Mouse (Mus musculus): ENCODE measurements around the gene Basp1. TPM values are rescaled to one million over a fixed set of nuclear protein-coding genes. Genes with fewer than 3 reads are reported as not detected.

Basp1 gene
- polyA plus RNA-seq, 1 experiment from 2014 or later = 6.2 TPM

DNA sequence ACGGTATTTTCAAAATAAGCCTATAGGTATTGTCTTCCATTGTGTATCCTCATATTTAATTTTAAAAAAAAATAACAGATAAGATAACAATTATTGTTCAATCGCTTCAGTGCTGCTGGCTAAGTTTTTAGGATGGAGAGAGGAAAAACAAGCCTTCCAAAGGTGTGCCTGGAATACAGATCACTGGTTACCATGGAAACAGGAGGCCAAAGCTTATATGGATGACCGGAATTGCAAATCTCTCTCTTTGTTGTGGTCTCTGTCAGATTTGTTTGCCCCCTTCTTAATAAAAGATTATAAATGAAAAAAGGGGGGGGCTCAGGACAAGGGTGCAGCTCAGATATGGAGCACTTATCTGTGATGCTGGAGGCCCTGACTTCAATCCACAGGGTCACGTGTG is 2.4 kb upstream of the Basp1 start:
- no peak overlapping the region for H3K27ac ChIP-seq (replicated peaks)
- no peak overlapping the region for H3K9ac ChIP-seq
- H3K4me3 ChIP-seq = no peak overlapping the region
- H3K36me3 ChIP-seq = no peaks in the 10 kb centered on the region
- H3K9me3 ChIP-seq = no peaks in the 10 kb centered on the region
- WGBS = 58% methylated on average over 4 of the region's 4 CpGs
- H3K4me1 ChIP-seq = peaks cover 8% of the 10 kb centered on the region
- no peak for ATAC-seq (ENCODE audit: extremely low read depth, insufficient number of reproducible peaks, low FRiP score, low TSS enrichment)
- no peak overlapping the region for H3K4me2 ChIP-seq
- peaks cover 8% of the 10 kb centered on the region; the same call in 1 of the 2 replicates for H3K27me3 ChIP-seq (replicated peaks)

DNA sequence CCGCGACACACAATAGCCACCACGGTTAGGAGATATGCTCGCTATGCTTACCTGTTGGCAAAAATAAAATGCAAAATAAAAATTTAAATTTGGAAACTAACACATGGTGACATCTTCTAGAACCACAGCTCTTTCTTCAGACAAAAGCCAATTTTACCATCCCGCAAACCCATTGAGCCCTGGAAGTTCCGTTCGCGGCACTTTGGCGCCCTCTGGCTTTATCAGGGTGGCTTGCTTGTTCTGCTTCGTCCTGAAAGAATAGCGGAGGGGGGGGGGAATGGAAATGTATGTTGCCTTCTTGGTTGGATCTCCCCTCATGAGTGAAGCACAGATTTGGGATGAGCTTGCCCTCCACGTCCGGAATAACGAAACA is 1.2 kb upstream of the Basp1 start:
- Histone ChIP-seq H3K27me3 (replicated peaks) (peaks cover 8% of the 10 kb centered on the region; the same call in 1 of the 2 replicates), H3K4me3 (peak overlapping the region; percentile 66), H3K9me3 (no peaks in the 10 kb centered on the region), H3K4me2 (peak overlapping the region; percentile 89), H3K9ac (peak overlapping the region; percentile 81; the same call in 1 of the 2 replicates), H3K36me3 (no peaks in the 10 kb centered on the region), H3K4me1 (peaks cover 8% of the 10 kb centered on the region), H3K27ac (replicated peaks) (no peak overlapping the region)
- no peak for ATAC-seq (ENCODE audit: extremely low read depth, insufficient number of reproducible peaks, low FRiP score, low TSS enrichment)
- 0% methylated on average over 14 of the region's 14 CpGs for WGBS

DNA sequence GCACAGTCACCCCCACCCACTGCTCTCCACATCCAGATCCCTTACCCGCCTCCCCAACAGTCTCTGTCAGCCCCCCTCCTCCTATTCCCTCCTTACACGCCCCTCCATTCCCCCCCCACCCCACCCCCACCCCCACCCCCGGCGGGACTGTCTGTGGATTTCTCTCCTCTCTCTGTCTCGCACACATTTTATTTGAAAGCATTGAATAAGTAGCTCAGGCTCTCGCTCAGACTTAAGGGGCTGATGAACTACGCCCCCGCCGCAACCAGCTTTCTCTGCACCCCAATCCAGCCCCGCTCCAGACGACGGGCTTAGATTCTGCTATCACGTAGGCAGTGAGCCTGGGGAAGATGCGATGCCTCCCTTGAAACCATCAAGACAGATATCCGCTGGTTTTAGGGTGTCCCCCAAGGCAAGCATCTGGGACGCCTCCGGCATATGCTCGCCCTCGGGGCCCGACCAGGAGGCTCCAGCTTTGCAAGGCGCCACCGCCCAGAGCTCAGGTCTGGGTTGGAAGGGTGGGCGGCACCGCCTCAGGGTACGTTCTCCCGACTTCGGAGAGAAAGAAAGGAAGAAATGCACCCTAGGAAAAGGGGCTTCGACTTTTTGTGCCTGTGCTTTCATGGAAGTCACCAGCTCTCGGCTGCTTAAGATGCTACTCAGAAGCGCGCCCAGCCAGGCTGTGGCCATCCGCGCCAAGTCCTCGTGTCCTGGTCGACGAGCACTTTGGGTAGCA is 615 bp upstream of the Basp1 start:
- Histone ChIP-seq H3K4me2 (peak overlapping the region; percentile 89), H3K4me1 (peaks cover 8% of the 10 kb centered on the region), H3K4me3 (peak overlapping the region; percentile 66), H3K27me3 (replicated peaks) (peaks cover 8% of the 10 kb centered on the region; the same call in 1 of the 2 replicates), H3K36me3 (no peaks in the 10 kb centered on the region), H3K9me3 (no peaks in the 10 kb centered on the region), H3K27ac (replicated peaks) (0 out of 2 replicates have a peak overlapping the region, but pooled peaks have one; percentile 73), H3K9ac (peak overlapping the region; percentile 81)
- 2% methylated on average over 36 of the region's 36 CpGs for WGBS
- ATAC-seq (ENCODE audit: extremely low read depth, insufficient number of reproducible peaks, low FRiP score, low TSS enrichment) = no peak

DNA sequence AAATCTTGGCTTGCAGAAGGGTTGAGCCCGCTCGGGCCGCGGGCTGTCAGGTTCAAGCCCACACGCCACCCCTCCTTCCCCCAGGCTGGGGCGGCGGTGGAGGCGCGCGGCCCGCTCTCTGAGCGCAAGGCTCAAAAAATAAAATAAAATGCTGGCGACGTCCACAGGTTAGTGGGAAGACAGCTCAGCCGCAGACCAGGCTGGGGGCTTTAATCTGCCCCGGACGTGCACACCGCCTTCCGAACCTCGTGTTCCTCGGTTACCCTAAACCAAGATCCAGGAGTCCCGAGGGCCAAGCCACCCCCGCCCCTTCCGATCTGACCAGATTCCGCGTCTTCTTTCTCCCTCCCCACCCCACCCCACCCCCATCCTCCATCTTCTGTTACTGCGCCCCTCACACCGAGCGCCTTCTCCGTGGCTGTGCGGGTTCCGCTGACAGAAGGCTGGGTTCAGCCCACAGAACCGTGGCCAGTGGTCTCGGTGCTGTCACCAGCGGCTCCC is 753 bp downstream of the Basp1 start:
- Histone ChIP-seq H3K27me3 (replicated peaks) (0 out of 2 replicates have a peak, but pooled peaks cover 4% of the 10 kb centered on the region), H3K9me3 (no peaks in the 10 kb centered on the region), H3K4me2 (peak overlapping the region; percentile 89), H3K36me3 (no peaks in the 10 kb centered on the region), H3K4me1 (peaks cover 8% of the 10 kb centered on the region), H3K9ac (peak overlapping the region; percentile 81), H3K27ac (replicated peaks) (peak overlapping the region; percentile 73), H3K4me3 (peak overlapping the region; percentile 66)
- ATAC-seq (ENCODE audit: extremely low read depth, insufficient number of reproducible peaks, low FRiP score, low TSS enrichment) = no peak
- WGBS = under 1% methylated on average over 33 of the region's 35 CpGs

DNA sequence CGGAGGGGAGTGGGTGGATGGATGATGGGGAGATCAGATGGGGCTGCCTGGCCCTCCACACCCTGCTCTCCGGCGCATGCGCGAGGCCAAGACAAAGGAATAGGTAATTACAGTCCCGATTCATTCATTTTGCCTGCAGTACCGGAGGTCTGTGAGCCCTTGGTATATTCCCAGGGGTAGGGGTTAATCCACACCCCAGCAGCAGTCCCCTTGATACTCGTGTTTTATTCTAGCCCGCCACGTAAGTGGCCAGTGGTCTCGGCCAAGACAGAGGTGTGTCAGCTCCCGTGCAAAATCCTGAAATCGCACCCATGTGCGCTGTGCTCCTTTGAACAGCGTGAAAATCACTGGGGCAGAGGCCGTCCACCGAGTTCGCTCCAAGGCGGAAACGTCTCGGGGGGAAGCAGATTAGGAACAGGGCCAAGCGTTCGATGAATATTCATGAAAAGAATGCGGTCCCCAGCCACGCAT is 1.4 kb downstream of the Basp1 start:
- Histone ChIP-seq H3K4me1 (peaks cover 8% of the 10 kb centered on the region), H3K9ac (peak overlapping the region; percentile 81), H3K27me3 (replicated peaks) (0 out of 2 replicates have a peak, but pooled peaks cover 4% of the 10 kb centered on the region), H3K4me3 (peak overlapping the region; percentile 66), H3K27ac (replicated peaks) (peak overlapping the region; percentile 73), H3K36me3 (no peaks in the 10 kb centered on the region), H3K9me3 (no peaks in the 10 kb centered on the region), H3K4me2 (peak overlapping the region; percentile 89)
- 0% methylated on average over 25 of the region's 25 CpGs for WGBS
- no peak for ATAC-seq (ENCODE audit: extremely low read depth, insufficient number of reproducible peaks, low FRiP score, low TSS enrichment)

DNA sequence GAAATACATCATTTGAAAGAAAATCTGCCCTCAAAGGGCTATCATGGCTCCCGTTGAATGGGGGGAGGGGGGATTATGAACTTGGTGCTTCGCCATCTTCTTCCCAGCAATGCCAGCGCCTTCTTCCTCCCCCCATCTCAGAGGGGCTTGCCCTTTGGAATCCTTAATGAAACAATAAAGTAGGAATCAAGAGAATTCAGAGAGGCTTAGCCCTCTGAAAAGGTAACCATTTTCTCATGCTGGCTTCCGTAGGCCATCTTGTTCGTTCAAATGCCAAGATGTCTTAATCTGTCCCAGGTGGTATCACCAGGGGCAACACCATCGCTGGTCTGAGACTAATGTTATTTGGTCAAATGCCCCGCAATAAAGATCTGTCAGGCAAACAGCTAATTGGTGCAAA is 2.1 kb downstream of the Basp1 start:
- Histone ChIP-seq H3K27ac (replicated peaks) (no peak overlapping the region), H3K4me2 (peak overlapping the region; percentile 89), H3K36me3 (no peaks in the 10 kb centered on the region), H3K9me3 (no peaks in the 10 kb centered on the region), H3K4me3 (peak overlapping the region; percentile 66), H3K9ac (peak overlapping the region; percentile 81; the same call in 1 of the 2 replicates), H3K27me3 (replicated peaks) (0 out of 2 replicates have a peak, but pooled peaks cover 4% of the 10 kb centered on the region), H3K4me1 (peaks cover 8% of the 10 kb centered on the region)
- ATAC-seq (ENCODE audit: extremely low read depth, insufficient number of reproducible peaks, low FRiP score, low TSS enrichment) = no peak
- WGBS = 70% methylated on average over 7 of the region's 7 CpGs

DNA sequence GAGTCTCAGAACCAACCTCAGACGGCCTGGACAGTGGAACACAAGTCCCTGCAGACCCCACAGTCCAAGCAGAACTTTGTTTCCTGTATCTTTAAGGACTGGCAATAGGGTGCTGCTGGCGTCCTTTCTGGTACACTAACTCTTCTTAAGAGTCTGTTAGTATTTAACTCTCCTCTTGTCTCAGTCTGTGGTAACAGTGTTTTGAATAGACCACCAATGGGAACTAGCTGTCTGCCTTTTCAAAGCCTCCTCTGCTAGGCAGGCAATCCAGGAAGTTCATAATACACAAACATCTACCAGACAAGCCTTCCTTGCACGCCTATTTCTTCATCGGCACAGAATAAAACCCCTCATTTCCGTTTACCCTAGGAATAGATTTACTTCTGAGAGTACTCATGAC is 7.6 kb downstream of the Basp1 start:
- no peak overlapping the region for H3K4me2 ChIP-seq
- no peak overlapping the region for H3K27ac ChIP-seq (replicated peaks)
- ATAC-seq (ENCODE audit: extremely low read depth, insufficient number of reproducible peaks, low FRiP score, low TSS enrichment) = no peak

DNA sequence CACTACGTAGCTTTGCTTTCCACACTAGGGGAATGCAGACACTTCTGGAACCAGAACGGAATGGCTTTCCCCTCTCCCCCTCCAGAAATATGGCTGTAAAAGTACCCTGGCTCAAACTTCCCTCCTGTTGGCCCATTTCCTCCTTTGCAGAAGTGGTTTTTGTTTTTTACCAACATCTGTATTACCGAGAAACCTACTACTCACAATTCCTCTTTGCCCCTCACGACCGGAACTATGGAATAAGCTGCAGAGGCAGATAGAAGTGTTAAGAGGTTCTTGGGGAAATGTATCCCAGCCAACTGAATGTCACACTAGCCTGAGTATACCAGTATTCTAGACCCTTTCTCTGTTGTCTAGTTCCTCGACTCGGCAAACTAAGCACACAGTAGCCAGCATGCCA is 9.7 kb downstream of the Basp1 start:
- ATAC-seq (ENCODE audit: extremely low read depth, insufficient number of reproducible peaks, low FRiP score, low TSS enrichment) = no peak
- H3K9me3 ChIP-seq = no peaks in the 10 kb centered on the region
- H3K9ac ChIP-seq = no peak overlapping the region
- H3K27ac ChIP-seq (replicated peaks) = no peak overlapping the region
- H3K4me3 ChIP-seq = no peak overlapping the region
- H3K27me3 ChIP-seq (replicated peaks) = no peaks in the 10 kb centered on the region
- no peaks in the 10 kb centered on the region for H3K4me1 ChIP-seq
- no peaks in the 10 kb centered on the region; the same call in 1 of the 2 replicates for H3K36me3 ChIP-seq
- WGBS = 86% methylated on average over 7 of the region's 7 CpGs
- H3K4me2 ChIP-seq = no peak overlapping the region

More for the DNA sequence above, 7.6 kb downstream of the Basp1 start:
- H3K27me3 ChIP-seq (replicated peaks) = no peaks in the 10 kb centered on the region
- no peaks in the 10 kb centered on the region for H3K9me3 ChIP-seq
- H3K9ac ChIP-seq = no peak overlapping the region
- no peaks in the 10 kb centered on the region for H3K36me3 ChIP-seq
- 76% methylated on average over 5 of the region's 5 CpGs for WGBS
- no peaks in the 10 kb centered on the region for H3K4me1 ChIP-seq
- H3K4me3 ChIP-seq = no peak overlapping the region

DNA sequence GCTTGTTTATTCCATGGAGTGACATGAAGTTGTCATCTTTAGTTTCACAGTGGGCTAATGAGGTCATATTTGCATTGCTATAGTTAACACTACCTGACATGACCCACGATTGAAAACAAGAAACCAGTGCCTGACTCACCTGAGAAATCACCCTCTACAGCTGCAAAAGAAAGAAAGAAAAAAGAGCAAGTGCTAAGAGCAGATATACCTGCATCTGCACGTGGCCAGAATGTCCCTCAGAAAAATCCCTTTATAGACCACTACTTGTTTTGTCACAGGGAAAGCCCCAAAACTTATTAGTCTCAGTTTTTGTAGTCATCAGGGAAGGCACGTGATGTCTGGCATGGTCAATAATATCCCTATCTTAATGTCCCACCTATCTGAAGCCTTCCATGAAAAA is 11.6 kb downstream of the Basp1 start:
- no peak overlapping the region for H3K4me3 ChIP-seq
- no peaks in the 10 kb centered on the region for H3K9me3 ChIP-seq
- ATAC-seq (ENCODE audit: extremely low read depth, insufficient number of reproducible peaks, low FRiP score, low TSS enrichment) = no peak
- no peaks in the 10 kb centered on the region for H3K4me1 ChIP-seq
- no peak overlapping the region for H3K9ac ChIP-seq
- no peaks in the 10 kb centered on the region for H3K27me3 ChIP-seq (replicated peaks)
- 72% methylated on average over 3 of the region's 3 CpGs for WGBS
- no peak overlapping the region for H3K4me2 ChIP-seq
- no peaks in the 10 kb centered on the region; the same call in 1 of the 2 replicates for H3K36me3 ChIP-seq
- H3K27ac ChIP-seq (replicated peaks) = no peak overlapping the region

DNA sequence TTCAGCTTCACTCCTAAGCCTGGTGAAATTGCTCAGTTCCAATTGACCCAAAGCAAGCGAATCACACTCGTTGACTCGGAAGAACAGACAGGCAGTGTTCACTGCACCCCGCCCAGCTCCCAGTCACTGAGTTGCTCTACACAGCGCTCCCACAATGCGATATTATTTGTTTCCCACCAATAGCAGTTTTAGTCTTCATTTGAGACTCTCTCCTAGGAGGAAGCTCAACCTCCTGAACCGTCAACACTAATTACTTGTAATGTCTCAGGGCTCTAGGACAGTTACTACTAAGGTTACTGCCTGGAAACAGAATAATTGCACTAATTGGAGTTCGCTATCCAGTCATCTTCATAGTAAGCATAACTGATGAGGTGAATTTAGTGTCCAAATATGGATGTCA is 13.3 kb downstream of the Basp1 start:
- H3K4me1 ChIP-seq = no peaks in the 10 kb centered on the region
- no peaks in the 10 kb centered on the region for H3K9me3 ChIP-seq
- H3K9ac ChIP-seq = no peak overlapping the region
- H3K36me3 ChIP-seq = no peaks in the 10 kb centered on the region; the same call in 1 of the 2 replicates
- no peak overlapping the region for H3K4me3 ChIP-seq
- no peak for ATAC-seq (ENCODE audit: extremely low read depth, insufficient number of reproducible peaks, low FRiP score, low TSS enrichment)
- no peak overlapping the region for H3K27ac ChIP-seq (replicated peaks)
- no peaks in the 10 kb centered on the region for H3K27me3 ChIP-seq (replicated peaks)
- no peak overlapping the region for H3K4me2 ChIP-seq
- 85% methylated on average over 8 of the region's 8 CpGs for WGBS

DNA sequence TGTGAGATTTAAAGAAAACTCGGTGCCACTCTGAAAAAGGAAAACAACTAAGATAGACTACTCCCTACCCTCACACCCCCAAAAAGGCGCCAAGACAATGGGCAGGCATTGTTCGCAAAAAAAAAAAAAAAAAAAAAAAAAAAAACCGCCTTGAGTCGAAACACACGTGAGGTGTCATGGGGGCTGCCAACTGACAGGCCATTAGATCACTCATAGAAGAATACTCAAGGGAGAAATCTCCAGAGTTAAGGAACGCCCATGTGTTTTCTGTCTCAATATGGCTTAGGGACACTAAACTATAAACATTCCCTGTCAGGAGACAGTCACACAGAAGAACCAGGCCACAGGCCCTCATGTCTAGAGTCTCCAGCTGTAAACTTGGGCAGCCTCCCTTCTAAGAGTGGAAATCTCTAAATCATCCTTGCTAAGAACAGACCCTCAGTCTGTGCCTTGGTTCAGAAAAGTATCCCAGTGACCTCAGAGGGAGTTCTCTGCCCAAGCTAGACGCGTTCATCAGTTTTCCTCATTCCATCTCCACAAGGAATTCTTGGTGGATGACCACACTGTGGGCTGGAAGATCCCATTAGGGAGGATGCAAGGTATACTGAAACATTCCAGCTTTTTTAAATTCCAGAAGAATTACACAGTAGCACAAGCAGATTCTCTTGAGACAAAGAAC is 17.5 kb downstream of the Basp1 start:
- H3K27me3 ChIP-seq (replicated peaks) = no peaks in the 10 kb centered on the region
- no peak for ATAC-seq (ENCODE audit: extremely low read depth, insufficient number of reproducible peaks, low FRiP score, low TSS enrichment)
- H3K4me1 ChIP-seq = peaks cover 13% of the 10 kb centered on the region; the same call in 1 of the 2 replicates
- 67% methylated on average over 9 of the region's 9 CpGs for WGBS
- no peaks in the 10 kb centered on the region for H3K9me3 ChIP-seq
- no peak overlapping the region for H3K27ac ChIP-seq (replicated peaks)
- H3K9ac ChIP-seq = no peak overlapping the region
- H3K36me3 ChIP-seq = no peaks in the 10 kb centered on the region; the same call in 1 of the 2 replicates
- H3K4me3 ChIP-seq = no peak overlapping the region
- H3K4me2 ChIP-seq = no peak overlapping the region

All from heart, embryonic 13.5 days (tissue).